Mouse (Mus musculus) kidney, adult 2 months (tissue): Measurements from ENCODE around the gene Abcc4.

Source experiments
- CTCF ChIP-seq: fragments of 200-500 bp; conservative IDR thresholded peaks from 2 replicates; pipeline ENCODE4 v1.5.1; 2011; ENCODE audit warnings: low read depth, mild to moderate bottlenecking, control low read depth, low read length, moderate library complexity, mixed read lengths; ENCODE audit not compliant: insufficient read depth, insufficient read length
- POLR2A ChIP-seq: fragments of 200-500 bp; IDR thresholded peaks from one replicate; pipeline ENCODE4 v1.6.1; 2011; ENCODE audit warnings: low read depth, low read length, control low read depth

DNA sequence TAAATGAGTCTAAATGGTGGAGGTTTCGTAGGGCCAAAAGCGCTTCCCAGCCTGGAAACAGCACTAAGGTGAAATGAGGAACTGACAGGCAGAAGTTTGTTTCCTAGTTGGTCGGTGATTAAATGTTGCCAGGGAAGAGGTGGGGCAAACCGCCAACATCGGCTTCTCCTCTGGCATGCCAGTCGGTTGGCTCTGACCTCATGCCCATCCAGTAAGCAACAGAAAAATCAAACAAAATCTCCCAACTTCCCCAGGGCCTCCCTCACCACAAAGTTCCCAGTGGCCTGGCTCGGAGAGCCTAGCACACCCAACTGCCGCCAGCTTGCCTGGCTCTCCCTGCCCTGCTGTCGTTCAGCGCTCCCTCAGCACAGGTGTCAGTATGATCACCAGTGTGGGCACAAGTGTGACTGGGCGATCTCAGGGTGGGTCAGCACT, 31.3 kb downstream of the Abcc4 start:
- TF ChIP-seq CTCF, result no peak
- no peak for TF ChIP-seq POLR2A
